Mouse (Mus musculus) ovary, postnatal 14 days (tissue): ENCODE data around the gene Thnsl1.
"Not testable (repeated sequence)": the region's sequence is repeated elsewhere in the genome, so short reads cannot be mapped to it uniquely, and the experiment has no call there.

Source experiments
- DNase-seq: peaks from one replicate; pipeline ENCODE4 v3.0.0; 2022; ENCODE audit warnings: low spot score

Thnsl1 gene

GRCm38 (mm10) chr2:21236846-21237245, 31.3 kb downstream of the Thnsl1 start:
- DNase-seq, result no peak

- not testable (repeated sequence) for DNase-seq
Measured at GRCm38 (mm10) chr2:21244104-21244503, 38.6 kb downstream of the Thnsl1 start.

- DNase-seq, result no peak
Measured at GRCm38 (mm10) chr2:21244986-21245385, 39.5 kb downstream of the Thnsl1 start.

- no peak for DNase-seq
Measured at GRCm38 (mm10) chr2:21245477-21246102, 40.1 kb downstream of the Thnsl1 start.

GRCm38 (mm10) chr2:21253644-21254043, 48.1 kb downstream of the Thnsl1 start:
- no peak for DNase-seq

- no peak for DNase-seq
Measured at GRCm38 (mm10) chr2:21254308-21254707, 48.8 kb downstream of the Thnsl1 start.

GRCm38 (mm10) chr2:21258281-21258680, 52.8 kb downstream of the Thnsl1 start:
- no peak for DNase-seq

- no peak for DNase-seq
Measured at GRCm38 (mm10) chr2:21259081-21259480, 53.6 kb downstream of the Thnsl1 start.

GRCm38 (mm10) chr2:21260060-21260459, 54.5 kb downstream of the Thnsl1 start:
- no peak for DNase-seq

- peak; percentile 49 for DNase-seq
Measured at GRCm38 (mm10) chr2:21261370-21262006, 56.0 kb downstream of the Thnsl1 start.

- DNase-seq, result no peak
Measured at GRCm38 (mm10) chr2:21264031-21264430, 58.5 kb downstream of the Thnsl1 start.
